Mouse (Mus musculus) gastrocnemius, postnatal 25 days (tissue): ENCODE results near the gene Tmcc2. TPM values are rescaled to one million over a fixed set of nuclear protein-coding genes. Genes with fewer than 3 reads are reported as not detected.

Experiments used
- DNase-seq: peaks from one replicate; pipeline ENCODE4 v3.0.0; 2022
- total RNA-seq, 2 experiments: library from RNA; stranded (reverse); gene quantifications; 1 replicate in 1 of 2; 2 replicates in 1 of 2; pipeline ENCODE4 v1.2.3; 2021

Tmcc2 gene
- total RNA-seq, 2 experiments from 2014 or later, result 23.3 to 25.1 TPM

DNA sequence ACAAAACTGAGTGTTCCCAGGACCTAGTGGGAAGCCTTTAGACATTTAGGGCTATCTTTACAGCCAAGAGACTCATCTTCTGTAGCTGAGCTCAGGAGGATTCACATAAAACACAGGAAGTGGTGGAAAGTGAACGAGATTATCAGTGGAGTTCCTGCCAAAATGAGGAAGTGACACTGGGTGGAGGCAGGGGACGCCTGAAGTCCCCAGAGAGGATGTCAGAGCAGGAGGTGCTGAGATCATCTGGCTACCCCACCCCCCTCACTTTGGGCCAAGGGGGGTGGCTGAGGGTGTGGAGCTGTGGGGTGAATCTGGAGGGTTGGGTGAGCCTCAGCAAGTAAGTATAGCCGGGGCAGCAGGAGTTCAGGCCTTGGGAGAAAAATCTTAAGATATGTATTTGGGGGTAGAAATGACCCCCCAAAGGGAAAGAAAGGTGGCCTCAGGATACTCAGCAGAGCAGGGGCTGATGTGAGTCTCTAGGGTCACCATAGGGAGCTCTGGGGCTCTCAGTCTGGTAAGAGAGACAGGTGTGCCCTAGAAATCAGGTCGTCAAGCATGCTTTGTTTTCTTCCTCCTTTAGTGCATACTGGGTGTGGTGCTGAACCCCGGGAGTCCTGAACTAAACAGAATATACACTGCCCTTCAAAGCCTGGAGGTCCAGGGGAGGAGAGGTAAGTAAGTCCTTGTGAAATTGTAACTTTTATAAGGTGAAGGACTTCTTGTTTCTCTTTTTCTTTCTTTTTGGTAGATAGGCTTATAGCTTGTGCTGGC, 49.2 kb downstream of the Tmcc2 start:
- DNase-seq, result peak; percentile 78

DNA sequence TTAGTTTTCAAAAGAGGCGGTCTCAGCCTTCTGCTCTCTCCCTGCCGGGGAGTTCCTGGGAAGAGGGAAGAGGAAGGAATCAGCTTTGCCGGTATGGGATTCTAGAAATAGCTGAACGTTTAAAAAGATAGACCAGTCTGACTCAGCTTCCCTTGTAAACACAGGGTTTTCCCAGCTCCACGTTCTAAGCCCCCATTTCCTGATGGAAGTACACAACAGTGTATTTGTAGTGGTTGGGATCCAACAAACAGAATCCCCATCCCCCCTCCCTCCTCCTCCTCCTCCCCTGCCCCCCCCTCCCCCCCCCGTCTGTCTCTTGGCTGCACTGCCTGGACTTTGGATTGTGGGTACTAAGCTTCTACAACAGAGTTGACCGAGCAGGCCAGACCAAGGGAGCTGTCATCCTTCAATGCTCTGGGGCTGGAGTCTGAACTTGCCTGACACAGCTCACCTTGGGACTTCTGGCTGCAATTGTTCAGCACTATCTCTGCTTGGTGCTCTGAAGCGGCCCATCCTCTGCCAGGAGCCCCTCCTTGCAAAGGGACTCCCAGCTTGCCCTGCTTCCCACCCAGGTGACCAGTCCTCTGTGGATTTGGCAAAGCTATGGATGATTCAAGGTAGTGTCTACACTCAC, 52.9 kb downstream of the Tmcc2 start:
- no peak for DNase-seq

DNA sequence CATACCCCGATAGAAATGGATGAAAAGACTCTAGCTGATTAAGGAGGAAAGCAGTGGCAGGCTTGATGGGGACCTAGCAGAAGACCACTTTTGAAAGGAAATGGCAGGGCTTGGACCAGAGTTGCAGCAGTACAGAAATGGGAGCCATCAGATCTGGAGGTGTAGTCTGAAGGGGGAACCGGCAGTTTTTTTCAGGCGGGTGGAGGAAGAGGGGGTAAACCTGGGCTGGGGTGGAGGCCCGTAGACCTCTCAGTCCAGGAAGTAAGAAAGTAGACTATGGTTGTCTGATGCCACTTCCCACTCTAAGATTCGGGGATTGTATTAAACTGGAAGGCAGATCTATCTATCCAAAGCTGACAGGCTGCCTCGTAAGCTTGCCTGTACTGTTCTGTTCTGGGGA, 54.2 kb downstream of the Tmcc2 start:
- no peak for DNase-seq

DNA sequence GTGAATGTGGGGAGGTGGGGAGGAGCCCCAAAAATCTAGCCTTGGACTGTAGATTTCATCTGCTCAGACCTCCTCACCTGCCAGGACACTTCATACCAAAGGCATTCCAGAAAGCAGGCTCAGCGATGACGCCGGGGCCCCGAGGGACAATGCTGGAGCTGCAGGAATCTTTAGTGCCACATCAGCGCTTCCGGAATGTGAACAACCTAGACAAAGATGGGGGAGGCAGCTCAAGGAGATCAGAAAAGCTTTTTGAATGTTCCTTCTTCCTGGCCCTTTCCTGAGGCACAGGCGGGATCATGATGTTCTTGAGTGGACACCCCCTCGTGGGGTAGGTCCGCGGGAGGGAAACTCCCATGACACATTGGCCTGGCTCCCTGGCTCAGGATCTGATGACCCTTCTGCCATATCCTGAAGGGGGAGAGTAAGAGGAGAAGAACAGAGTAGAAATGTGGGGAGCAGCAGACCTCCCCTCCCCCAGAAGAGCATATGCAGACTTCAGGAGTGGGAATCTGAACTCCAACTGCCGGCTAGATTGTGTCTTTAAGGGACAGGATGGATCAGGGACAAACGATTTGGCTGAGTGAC, 55.6 kb downstream of the Tmcc2 start:
- peak; percentile 53 for DNase-seq

- no peak for DNase-seq
Observed at GRCm38 (mm10) chr1:132334178-132334801, 56.8 kb downstream of the Tmcc2 start.

DNA sequence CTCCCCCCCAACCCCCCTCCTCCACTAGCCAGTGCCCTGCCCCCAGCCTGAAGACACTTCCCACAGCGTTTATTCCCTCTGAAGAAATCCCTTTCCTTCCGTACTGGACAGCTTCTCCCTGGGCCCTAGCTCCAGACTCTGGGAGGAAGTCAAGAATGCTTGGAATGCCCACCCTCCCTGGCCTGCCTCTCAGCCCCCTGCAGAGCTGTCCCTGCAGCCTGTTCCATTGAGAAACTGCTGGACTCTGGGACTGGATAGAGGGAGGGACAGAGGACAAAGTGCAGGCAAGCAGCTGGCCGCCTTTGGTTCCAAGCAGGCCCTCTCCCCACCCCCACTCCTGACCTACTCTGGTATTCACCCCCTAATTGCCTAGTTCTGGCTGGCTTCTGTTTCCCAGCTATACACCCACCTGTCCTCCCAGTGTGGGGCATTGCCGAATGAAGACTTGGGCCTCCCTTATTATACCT, 57.4 kb downstream of the Tmcc2 start:
- peak; percentile 78 for DNase-seq

GRCm38 (mm10) chr1:132333201-132333600, 57.9 kb downstream of the Tmcc2 start:
- DNase-seq, result no peak

DNA sequence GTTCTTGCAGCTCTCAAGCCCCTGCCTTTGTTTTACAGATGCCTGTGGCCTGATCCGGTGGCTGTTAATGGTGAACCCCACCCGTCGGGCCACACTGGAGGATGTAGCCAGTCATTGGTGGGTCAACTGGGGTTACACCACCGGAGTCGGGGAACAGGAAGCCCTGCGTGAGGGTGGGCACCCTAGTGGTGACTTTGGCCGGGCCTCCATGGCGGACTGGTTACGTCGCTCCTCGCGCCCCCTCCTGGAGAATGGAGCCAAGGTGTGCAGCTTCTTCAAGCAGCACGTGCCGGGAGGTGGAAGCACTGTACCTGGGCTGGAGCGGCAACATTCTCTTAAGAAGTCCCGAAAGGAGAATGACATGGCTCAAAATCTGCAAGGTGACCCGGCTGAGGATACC, 59.8 kb downstream of the Tmcc2 start:
- DNase-seq, result no peak

DNA sequence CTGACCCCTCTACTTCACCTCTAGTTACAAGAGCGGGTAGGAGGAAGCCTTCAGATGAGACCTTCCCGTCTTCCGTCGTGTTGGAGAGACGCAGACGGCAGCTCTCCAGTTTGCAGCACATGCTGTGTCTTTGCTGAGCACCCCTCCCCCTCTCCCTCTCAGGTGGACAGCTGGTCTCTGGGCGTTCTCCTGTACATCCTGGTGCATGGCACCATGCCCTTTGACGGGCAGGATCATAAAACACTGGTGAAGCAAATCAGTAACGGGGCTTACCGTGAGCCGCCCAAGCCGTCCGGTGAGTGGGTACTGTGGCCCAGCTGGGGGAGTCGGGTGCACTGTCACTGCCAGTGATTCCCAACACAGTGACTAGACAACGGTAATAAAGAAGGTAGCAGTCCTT, 60.7 kb downstream of the Tmcc2 start:
- DNase-seq, result no peak

DNA sequence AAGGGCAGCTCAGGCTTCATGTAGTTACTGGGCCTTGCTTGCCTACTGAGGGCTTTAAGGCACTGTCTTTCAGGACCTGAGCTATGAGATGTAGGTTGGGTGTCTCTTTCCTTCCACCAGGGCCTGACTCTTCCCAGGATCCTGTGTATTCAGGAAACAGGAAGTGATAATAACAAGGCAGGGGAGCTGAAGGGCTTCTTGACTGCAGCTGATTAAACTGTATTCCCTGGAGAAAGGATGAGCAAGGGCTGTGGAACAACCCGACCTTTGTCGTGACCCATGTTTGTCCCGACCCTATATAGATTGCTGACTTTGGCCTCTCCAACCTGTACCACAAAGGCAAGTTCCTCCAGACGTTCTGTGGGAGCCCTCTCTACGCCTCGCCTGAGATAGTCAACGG, 61.4 kb downstream of the Tmcc2 start:
- DNase-seq, result no peak

DNA sequence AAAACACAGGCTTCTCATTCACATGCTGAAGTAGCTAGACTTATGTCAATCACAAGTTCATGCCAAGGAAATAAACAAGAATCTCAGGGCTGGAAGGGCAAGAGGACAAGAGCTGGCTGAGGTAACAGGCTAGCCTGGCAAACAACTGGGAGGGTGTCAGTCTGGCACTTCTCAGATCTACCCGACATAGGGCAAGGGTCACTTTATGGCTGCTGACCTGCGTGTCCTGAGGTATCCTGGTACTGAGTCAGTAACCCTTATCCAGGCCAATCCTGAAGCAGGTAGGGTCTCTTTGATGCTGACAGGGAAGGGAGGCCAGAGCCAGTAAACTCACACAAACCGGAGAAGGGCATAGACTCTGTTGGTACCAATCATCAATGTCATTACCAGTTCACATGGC, 62.5 kb downstream of the Tmcc2 start:
- DNase-seq, result no peak

GRCm38 (mm10) chr1:132327477-132327876, 63.6 kb downstream of the Tmcc2 start:
- DNase-seq, result no peak

GRCm38 (mm10) chr1:132326777-132327176, 64.3 kb downstream of the Tmcc2 start:
- DNase-seq, result no peak

GRCm38 (mm10) chr1:132322711-132323542, 68.2 kb downstream of the Tmcc2 start:
- DNase-seq, result no peak

DNA sequence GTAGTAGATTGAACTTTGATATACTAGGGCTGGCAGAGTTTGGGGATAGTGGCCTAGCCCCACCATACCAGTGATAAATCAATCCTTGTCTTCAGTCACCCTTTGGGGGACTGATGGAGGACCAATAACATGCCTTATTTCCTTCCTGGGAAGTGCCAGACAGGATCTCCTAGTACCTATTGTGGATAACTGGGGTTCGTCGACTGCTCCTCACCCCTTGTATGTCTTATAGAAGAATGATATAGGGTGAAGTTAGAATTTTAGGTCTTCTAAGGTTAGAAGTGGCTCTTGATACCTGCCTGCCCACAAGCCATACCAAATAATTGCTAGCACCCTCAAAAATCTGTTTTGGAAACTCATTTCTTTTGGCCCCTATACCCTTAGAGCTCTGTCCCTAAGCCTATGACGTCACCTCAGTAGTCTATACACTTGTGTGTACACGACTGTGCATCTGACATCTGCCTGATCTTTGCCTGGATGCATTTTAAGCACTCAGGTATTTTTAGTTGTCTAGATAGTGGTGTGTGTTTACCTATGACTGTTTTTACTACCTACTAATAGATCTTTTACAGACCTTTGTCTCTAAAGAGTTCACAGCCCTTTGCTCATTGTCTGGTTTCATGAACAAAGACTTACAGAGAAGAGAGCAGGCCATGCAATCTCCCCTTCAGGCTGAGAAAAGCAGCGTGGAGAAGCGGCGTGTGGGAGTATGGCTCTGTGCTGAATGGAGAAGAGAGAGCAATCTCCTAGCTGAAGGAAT, 69.1 kb downstream of the Tmcc2 start:
- no peak for DNase-seq

DNA sequence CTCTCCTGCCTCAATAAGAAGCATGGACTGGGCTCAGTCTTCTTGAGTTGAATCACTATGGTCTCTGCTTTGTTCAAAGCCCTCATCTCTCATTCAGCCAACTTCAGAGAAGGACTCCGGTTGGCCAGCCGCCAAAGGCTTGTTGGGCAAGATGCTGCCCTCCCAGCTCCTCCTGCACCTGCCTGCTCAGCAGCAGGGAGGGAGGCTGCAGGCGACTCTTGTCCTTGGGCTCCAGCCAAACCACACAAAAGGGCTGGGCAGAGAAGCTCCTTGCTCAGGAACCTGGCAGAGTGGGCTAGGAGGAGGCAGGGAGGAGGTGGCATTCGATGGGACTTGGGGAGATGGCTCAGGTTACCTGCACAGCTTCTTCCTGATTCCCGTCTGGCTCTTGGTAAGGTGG, 71.8 kb downstream of the Tmcc2 start:
- DNase-seq, result peak; percentile 34

GRCm38 (mm10) chr1:132317894-132318863, 72.9 kb downstream of the Tmcc2 start:
- DNase-seq, result no peak

DNA sequence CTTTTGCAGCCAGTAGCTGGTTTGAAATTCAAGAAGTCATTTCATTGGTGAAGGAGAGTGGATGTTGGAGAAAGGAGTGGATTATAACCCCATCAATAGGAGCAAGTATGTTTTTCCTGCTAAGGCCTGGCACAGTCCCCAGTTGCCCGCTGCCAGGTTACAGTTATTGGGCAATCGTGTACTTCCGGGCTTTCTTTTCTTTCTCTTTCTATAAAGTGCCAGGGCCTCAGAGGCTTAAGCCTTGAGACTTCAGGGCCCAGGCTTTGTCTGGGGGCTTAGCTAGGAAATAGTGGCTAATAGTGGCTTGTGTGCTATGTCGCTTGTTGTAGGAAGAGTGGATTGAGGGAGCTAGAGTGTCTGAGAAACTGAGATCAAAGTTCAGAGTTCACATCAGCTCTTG, 73.7 kb downstream of the Tmcc2 start:
- DNase-seq, result no peak

DNA sequence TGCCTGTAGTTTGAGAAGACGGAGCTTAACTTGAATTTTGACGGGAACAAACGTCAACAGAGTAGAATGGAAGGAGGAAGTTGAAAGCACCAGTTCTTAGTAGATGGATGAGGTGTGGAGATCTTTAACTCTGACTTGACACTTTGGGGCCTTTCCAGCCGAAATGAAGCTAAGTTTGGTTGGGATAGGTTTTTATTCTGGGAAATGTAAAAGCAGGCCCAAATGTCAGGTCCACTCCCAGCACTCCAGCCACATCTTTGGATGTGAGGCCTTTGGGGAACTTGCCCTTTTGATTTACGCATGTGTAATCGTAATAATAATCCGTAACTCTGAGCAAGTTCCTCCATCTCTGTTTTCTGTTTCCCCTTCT, 74.5 kb downstream of the Tmcc2 start:
- no peak for DNase-seq
